Mouse (Mus musculus) lung, postnatal 4 days (tissue): ENCODE results near the gene Tm9sf4.

ENCODE experiments used
- DNase-seq, 2 experiments: peaks; one replicate each; pipeline ENCODE4 v3.0.0; 2021

Tm9sf4 gene

GRCm38 (mm10) chr2:153160844-153161683 is at the start of gene Tm9sf4:
Gene Tm9sf4 (plus strand): TSS chr2:153161303.
- DNase-seq: peak; percentile 88 to 92

- DNase-seq: no peak
These were observed 45.4 kb upstream of the Tm9sf4 start for GRCm38 (mm10) chr2:153115679-153116081.

GRCm38 (mm10) chr2:153117051-153117486 is 44.0 kb upstream of the Tm9sf4 start:
- peak in 1 of 2 experiments; percentile 26 for DNase-seq

GRCm38 (mm10) chr2:153119488-153119887 is 41.6 kb upstream of the Tm9sf4 start:
- no peak for DNase-seq

- no peak for DNase-seq
These were observed 41.0 kb upstream of the Tm9sf4 start for GRCm38 (mm10) chr2:153120126-153120525.

- peak in 1 of 2 experiments; percentile 21 for DNase-seq
These were observed 39.1 kb upstream of the Tm9sf4 start for GRCm38 (mm10) chr2:153121821-153122615.

GRCm38 (mm10) chr2:153122701-153123100 is 38.4 kb upstream of the Tm9sf4 start:
- DNase-seq: no peak

- DNase-seq: no peak
These were observed 35.2 kb upstream of the Tm9sf4 start for GRCm38 (mm10) chr2:153125875-153126274.

- peak; percentile 36 to 45 for DNase-seq
These were observed 30.1 kb upstream of the Tm9sf4 start for GRCm38 (mm10) chr2:153131019-153131418.

GRCm38 (mm10) chr2:153134237-153134636 is 26.9 kb upstream of the Tm9sf4 start:
- peak in 1 of 2 experiments; percentile 33 for DNase-seq

GRCm38 (mm10) chr2:153136211-153136610 is 24.9 kb upstream of the Tm9sf4 start:
- peak; percentile 39 to 80 for DNase-seq

- DNase-seq: no peak
These were observed 21.9 kb upstream of the Tm9sf4 start for GRCm38 (mm10) chr2:153139158-153139557.

GRCm38 (mm10) chr2:153139996-153140613 is 21.0 kb upstream of the Tm9sf4 start:
- DNase-seq: peak; percentile 51 to 79

GRCm38 (mm10) chr2:153142620-153143199 is 18.4 kb upstream of the Tm9sf4 start:
- peak in 1 of 2 experiments; percentile 72 for DNase-seq

- no peak for DNase-seq
These were observed 15.8 kb upstream of the Tm9sf4 start for GRCm38 (mm10) chr2:153145346-153145745.

GRCm38 (mm10) chr2:153147236-153147635 is 13.9 kb upstream of the Tm9sf4 start:
- DNase-seq: no peak

- peak; percentile 65 to 82 for DNase-seq
These were observed 13.4 kb upstream of the Tm9sf4 start for GRCm38 (mm10) chr2:153147715-153148114.

GRCm38 (mm10) chr2:153149742-153150141 is 11.4 kb upstream of the Tm9sf4 start:
- no peak for DNase-seq

- no peak for DNase-seq
These were observed 10.1 kb upstream of the Tm9sf4 start for GRCm38 (mm10) chr2:153151026-153151425.

- DNase-seq: no peak
These were observed 9.0 kb upstream of the Tm9sf4 start for GRCm38 (mm10) chr2:153151926-153152665.

GRCm38 (mm10) chr2:153153033-153153450 is 8.1 kb upstream of the Tm9sf4 start:
- DNase-seq: no peak

GRCm38 (mm10) chr2:153157270-153157669 is 3.8 kb upstream of the Tm9sf4 start:
- no peak for DNase-seq
